Mouse (Mus musculus) spleen, embryonic (tissue): ENCODE measurements at regions not wholly inside any gene's neighbourhood (a gene's known extent, or its start where the extent isn't known, plus 50 kb on each side); places are given as distances from the start of the nearest gene placed in this dataset.

Experiments
- CTCF ChIA-PET: fragments of 350-600 bp; sonication (Branson Sonifier 250); formaldehyde crosslinking; loops from one replicate; lab custom pipeline; 2022; lab: Charles Lee

DNA sequence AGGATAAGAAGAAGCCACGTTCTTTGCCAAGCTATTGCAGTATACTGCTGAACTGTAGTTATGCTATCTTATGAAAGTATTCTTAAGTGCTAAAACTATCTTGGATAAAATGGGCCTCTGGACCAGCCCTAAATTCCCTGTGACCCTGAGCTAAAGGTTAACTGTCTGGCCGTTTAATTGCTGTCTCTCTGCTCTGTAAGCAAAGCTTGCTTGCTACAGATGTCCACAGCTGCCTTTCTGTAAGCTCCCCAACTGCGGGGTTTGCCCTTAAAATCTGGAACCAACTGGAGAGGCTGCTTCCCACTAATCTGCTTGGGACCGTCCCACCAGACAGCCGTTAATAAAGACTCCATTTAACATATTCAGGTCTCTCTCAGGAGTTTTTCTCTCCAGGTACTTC is 73.2 kb upstream of the 1700021F07Rik start:
- CTCF ChIA-PET = no interaction called here

DNA sequence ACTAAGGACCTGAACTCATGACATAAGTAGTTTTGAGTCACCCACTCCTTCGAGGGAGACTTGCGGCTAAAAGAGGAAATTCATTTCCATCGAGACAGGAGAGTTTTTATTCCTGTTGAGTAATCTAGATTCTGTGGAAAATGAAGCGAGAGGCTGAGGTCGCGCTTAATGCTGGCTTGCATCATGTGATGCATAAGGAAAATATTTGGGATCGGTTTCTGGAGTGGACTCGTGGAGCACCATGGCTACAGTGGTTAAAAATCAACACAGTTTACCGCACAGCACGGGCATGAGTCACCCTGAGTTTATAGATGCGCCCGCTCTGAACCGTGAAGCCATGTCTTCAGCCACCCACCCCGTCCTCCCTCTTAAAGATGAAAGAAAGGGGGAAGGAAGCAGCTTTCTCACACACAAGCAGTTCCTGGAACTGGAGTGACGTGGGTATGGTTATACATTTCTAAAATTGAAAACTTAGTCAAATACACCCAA is 70.3 kb upstream of the 1700021F07Rik start:
- CTCF ChIA-PET = interaction anchor here (0.5 to 1.5 kb wide), 3 partner anchors 134 to 222 kb away, joined by 3 to 5 read pairs (median 3); no protein-coding TSS in a partner anchor

DNA sequence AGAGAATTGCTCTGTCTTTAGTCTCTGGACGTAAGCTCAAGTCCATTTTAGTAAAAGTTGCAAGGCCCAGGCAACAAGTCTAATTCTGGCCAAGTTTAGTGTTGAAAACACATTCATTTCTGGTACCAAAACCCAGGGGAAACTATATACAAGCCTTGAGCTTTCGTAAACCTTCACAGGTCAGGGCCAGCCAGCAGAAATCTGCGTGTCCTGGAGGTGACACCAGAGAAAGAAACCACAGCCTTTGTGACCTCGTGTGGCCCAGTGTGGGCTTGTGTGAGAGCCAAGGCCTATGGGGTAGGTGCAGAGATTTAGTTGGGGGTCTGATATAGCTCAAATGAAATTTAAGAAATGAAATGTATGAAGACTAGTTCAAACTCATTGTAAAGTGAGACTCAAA is 69.6 kb upstream of the 1700021F07Rik start:
- CTCF ChIA-PET = interaction anchor here (0.5 to 1.5 kb wide), 2 partner anchors 162 to 223 kb away, joined by 3 to 5 read pairs; no protein-coding TSS in a partner anchor

DNA sequence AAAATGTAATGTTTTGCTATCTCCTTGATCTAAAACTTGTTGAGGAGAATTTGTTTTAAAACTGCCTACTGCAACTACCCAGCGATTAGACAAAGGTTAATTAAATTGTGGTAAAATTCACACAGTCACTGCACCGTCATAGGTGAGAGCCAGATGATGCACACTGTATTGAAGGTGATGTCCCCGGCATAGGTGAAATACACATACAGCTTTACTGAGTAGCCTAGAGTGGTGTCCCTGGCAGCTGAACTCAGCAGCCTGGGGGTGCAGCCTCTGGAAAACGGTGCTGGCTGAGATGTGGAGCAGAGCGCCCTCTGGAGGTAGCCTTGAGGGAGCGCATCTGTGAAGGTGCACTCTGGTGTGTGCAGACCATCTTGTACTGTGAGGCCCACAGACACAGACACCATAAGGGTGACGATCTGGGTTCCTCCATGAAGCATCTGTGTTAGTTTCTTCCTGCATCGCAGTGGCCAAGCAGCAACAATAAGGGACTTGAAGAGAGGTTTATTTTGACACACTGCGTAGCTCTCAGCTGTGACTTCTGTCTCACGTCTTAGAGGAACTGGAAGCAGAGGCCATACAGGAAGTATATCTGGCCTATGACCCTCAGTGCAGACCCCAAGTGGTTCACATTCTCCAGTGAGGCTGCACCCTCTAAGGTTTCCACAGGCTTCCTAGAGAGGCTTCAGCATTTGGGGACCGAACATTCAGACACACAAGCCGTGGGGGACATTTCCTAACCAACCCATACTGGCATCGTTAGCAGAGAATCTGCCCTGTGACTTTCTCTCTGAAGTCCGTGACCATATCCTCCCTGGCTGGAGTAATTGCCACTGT is 68.6 kb upstream of the 1700021F07Rik start:
- CTCF ChIA-PET = interaction anchor here (0.5 to 1.5 kb wide), 2 partner anchors 174 to 224 kb away, joined by 3 to 5 read pairs; no protein-coding TSS in a partner anchor

DNA sequence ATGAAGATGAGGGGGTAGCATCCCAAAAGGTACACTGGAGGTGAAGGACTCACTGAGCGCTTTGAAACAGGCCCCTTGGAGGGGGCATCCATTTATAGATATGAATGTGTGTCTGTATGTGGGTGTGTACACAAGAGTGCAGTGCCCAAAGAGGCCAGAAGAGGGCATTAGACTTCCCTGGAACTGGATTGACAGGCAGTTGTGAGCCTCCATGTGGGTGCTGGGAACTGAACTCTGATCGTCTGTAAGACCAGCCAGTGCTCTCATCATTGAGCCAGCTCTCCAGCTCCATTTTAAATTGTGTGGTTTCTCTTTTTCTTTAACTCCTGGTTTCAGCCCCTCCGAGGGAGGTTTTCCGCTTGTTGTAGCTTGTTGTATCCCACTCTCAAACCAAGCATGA is 67.6 kb upstream of the 1700021F07Rik start:
- CTCF ChIA-PET = interaction anchor here (1.5 kb wide), 1 partner anchor 18 kb away, joined by 3 read pairs; no protein-coding TSS in a partner anchor

DNA sequence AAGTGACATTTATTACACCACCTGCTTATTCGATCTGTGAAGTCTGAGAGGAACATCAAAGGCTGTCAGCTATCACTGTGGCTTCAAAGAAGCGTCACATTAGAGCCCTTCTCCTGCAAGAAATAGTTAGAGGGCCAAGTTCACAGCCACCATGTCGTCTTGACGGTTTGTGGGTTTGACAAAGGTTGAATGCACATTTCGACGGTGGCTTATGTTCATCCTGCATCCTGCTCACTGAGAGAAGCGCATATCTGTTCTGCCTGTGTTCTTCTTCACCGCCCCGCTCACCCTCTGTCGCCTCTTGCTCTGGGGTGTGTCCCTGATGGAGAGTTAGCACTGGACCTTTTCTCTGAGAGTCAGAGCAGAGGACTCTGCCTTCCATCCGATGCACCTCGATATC is 67.2 kb upstream of the 1700021F07Rik start:
- CTCF ChIA-PET = interaction anchor here (1.5 kb wide), 1 partner anchor 19 kb away, joined by 3 read pairs; no protein-coding TSS in a partner anchor

DNA sequence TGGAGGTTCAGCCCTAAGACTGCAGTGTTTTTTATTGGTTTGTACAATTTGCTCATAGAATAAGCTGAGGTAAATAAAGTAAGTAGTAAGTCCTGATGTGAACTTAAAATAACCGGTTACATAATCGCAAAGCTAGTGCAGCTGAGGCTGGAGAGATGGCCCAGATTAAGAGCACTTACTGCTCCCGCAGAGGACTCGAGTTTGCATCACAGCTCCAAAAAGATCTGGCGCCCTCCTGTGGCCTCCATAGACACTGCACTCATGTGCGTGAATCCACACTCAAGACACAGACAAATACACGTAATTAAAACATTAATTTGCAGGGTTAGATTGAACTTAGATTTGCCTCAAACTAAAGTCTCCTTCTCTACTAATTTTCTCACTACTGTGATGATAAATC is 66.3 kb upstream of the 1700021F07Rik start:
- CTCF ChIA-PET = interaction anchor here (1.5 kb wide), 1 partner anchor 20 kb away, joined by 3 read pairs; no protein-coding TSS in a partner anchor

DNA sequence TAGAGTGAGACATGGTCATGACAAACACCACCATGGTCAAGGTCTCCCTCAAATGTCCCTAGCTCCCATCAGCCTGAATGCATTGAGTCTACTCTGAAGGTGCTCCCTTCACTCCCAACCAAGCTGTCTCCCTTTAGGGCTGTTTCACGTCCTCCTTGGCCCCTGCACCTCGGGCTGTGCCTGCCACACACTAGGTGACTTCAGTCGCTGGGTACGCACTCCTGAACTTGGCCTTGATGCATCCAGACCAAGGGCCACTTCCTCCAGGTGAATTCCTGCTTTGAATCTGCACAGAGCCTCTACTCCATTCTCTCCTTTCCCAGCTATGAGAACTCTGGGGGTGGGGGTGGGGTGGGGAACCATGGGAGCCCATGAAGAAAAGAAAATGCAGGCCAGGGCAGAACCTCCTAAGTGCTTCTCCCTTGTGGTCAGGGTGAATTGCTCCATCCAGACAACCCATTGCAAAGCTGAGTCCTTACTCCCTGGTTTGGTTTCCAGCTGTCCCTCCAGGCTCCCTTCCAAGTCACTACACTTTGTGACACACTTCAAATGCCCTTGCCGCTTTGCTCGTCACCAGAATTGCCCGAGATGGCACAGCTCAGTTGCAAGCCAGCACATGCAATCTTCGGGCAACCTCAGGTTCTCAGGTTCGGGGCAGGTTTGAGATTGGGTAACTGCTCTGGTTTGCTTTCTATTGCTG is 65.3 kb upstream of the 1700021F07Rik start:
- CTCF ChIA-PET = interaction anchor here (0.6 kb wide), 1 partner anchor 24 kb away, joined by 6 read pairs; no protein-coding TSS in a partner anchor

DNA sequence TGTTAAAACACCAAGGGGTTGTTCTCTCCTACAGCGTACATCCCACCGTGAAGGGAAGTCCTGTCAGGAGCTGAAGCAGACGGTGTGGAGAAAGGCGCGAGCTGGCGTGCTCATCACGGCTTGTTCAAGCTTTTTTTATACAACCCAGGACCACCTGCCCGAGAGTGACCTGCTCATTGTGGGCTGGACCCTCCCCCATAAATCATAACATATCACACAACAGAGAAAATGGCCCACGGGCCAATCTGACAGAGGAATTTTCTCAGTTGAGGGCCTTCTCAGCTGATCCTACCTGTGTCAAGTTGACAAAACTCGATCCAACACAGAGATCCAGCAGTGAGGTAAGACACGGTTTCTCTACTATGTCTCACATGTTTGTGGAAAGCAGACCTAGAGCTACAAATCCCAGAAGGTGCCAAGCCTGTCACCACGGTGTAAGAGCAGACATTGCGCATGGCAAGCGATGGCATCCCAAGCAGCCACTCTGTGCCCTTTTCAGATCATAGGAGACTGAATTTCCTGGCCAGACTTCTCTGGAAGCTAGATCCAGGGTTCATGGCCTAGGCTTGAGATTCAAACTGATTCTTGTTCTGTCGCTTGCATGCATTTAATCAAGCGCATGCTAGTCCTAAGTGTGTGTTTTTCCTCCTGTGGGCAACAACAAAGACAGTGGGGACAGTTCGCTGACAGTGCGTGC is 64.6 kb upstream of the 1700021F07Rik start:
- CTCF ChIA-PET = interaction anchor here (0.6 kb wide), 1 partner anchor 230 kb away, joined by 4 read pairs; no protein-coding TSS in a partner anchor

DNA sequence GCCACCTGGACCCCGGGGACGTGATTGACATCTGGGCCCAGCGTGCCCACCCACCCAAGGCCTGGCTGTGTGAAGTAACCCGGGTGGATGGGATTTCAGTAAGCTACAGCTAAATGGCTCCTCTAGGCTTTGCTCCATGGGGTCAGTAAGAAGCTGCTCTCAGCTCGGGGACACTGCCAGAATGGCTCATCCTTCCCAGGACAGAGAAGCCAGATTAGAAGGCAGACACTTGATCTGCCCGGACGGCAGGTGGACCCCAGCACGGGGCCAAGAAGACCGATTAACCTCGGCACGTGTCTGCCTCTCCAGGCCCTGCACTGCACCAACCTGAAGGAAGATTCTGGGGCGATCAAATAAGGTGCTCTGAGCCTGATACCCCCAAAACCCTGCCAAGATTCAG is 63.5 kb upstream of the 1700021F07Rik start:
- CTCF ChIA-PET = interaction anchor here (0.5 to 0.8 kb wide), 2 partner anchors 237 to 245 kb away, joined by 5 to 6 read pairs; no protein-coding TSS in a partner anchor

DNA sequence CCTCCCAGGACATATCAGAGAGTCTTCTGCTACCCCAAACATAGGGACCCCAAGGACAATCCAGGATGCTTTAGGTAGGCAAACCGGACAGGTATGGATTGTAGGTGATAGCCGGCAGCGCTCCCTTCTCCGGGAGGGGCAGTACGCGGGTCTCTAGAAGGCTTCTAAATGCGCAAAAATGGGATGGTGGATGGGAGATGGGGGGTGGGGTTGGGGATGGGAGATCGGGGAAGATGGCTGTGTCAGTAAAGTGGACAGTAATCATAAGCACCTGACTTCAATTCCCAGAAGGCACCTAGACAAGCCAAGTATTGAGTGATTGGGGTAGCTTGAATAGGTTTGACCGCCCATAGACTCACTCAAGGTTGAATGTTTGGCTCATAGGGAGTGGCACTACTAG is 59.1 kb upstream of the 1700021F07Rik start:
- CTCF ChIA-PET = no interaction called here

DNA sequence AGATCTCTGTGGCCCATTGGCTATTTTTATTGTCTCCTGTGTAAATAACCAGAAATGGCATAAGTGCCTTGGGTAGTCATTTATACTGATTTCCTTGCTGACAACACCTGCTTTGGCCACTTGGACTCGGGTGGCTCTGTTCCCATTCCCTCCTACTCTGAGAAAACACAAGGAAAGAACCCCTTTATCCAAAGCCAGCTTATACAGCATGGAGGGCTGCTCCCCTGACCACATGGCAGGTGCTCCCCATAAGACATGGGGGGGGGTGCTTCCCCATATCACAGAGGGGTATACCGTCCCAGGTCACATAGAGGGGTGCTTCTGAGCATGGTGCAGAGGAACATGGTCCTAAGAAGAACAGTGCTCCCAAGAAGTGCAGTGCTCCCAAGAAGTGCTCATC is 57.8 kb upstream of the 1700021F07Rik start:
- CTCF ChIA-PET = interaction anchor here (1.5 kb wide), 1 partner anchor 246 kb away, joined by 3 read pairs; the partner anchor contains the start of gene Zbp1

DNA sequence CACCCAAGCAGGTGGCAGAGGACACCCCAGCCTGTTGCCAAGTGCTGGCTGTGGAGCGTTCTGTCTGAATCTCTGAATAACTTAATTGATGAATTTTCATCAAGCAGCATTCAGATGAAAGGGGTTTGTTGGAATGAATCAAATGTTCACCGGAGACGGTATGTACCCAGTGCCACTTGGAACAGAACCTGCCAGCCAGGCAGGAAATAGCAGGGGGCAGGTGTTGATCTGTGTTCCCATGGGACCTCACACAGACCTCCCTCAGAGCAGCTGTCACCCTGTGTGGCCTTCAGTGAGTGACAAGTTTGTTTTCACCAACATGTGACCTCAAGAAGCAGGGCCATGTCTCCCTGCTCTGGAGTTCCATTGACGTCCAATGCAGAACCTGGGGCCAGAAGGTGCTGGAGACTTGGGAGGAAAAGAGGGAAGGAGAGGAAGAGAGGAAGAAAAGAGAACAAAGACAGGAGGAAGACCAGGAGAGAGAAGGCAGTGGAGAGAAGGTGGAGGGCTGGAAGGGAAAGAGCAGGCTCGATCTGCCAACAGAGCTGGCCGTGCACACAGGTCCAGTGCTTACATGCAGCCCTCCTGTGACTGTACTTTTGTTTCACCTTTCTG is 57.3 kb upstream of the 1700021F07Rik start:
- CTCF ChIA-PET = interaction anchor here (1.5 kb wide), 1 partner anchor 246 kb away, joined by 3 read pairs; the partner anchor contains the start of gene Zbp1

DNA sequence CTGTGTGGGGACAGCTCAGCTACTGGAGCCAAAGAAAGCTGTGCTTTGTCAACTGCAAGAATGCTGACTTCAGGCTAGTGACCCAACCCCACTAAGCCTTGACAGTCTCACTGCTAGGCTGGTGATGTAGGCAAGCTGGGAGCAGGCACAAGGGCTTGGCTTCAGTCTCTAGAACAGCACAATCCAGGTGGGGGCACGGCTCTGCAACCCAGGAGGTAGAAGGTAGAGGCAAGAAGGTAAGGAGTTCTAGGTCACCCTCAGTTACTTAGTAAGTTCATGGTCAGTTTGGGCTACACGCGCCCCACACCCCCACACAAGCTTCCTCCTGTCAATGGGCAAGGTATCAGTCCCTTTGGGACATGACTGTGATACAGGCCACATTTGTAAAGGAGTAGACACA is 54.2 kb upstream of the 1700021F07Rik start:
- CTCF ChIA-PET = interaction anchor here (0.6 kb wide), 1 partner anchor 245 kb away, joined by 5 read pairs; no protein-coding TSS in a partner anchor

DNA sequence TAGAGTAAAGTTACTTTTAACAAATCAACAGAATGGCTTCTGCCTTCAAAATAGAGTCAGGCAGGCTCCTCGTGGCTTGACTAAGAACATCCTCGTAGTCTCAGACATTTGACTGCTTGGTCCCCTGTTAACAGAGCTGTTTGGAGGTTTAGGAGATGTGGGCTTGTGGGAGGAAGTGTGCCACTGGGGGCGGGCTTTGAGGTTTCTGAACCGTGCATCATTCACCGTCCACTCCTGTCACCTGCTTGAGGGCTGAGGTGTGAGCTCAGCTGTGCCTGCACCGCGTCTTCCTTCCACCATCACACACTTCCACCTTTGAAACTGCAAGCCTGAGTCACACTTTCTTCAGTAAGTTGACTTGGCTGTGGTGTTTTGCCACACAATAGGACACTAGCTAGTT is 52.6 kb upstream of the 1700021F07Rik start:
- CTCF ChIA-PET = interaction anchor here (0.8 kb wide), 1 partner anchor 85 kb away, joined by 3 read pairs; no protein-coding TSS in a partner anchor
